Mouse (Mus musculus): Measurements from ENCODE around the gene Capn10.
"Not testable (repeated sequence)": the region's sequence is repeated elsewhere in the genome, so short reads cannot be mapped to it uniquely, and the experiment has no call there.

The Capn10 gene

DNA sequence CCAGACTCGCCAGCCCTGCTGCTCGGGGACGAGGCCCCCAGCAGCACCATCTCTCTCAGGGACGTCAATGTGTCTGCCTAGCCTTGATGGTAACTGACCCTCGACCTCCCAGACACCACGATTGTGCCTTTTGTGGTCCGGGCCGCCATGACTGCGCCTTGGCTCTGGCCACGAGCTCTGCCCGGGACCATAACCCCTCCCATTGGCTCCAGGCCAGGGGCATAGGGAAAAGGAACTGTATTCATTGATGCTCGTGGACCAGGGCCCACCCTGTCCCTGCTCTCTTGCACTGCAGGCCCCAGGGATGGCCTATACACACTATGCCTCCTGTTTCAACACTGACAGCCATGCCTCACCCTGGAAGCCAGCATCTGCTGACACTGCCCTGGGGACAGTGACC is 14.4 kb upstream of the Capn10 start:
- no peak for DNase-seq (ENCODE audit: low read depth)

- DNase-seq (ENCODE audit: low read depth) = no peak
Measured at GRCm38 (mm10) chr1:92920474-92921200, 13.5 kb upstream of the Capn10 start.

DNA sequence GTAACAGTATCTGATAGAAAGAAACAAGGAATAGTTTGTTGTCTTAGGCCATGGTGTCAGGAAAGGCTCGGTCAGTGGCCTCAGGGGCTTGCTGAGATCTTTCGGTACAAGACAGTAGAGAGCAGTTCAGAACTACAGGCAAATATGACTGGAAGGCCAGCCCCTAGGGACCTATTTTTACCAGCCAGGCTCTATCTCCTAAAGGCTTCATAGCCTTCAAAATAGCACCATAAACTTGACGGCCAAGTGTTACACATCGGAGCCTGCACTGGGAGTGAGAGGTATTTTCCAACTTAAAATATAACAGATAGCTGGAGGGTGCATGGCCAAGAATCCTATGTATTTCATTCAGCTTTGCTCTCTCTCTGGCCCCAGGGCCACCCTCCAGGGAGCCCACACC is 12.7 kb upstream of the Capn10 start:
- DNase-seq (ENCODE audit: low read depth) = no peak

DNA sequence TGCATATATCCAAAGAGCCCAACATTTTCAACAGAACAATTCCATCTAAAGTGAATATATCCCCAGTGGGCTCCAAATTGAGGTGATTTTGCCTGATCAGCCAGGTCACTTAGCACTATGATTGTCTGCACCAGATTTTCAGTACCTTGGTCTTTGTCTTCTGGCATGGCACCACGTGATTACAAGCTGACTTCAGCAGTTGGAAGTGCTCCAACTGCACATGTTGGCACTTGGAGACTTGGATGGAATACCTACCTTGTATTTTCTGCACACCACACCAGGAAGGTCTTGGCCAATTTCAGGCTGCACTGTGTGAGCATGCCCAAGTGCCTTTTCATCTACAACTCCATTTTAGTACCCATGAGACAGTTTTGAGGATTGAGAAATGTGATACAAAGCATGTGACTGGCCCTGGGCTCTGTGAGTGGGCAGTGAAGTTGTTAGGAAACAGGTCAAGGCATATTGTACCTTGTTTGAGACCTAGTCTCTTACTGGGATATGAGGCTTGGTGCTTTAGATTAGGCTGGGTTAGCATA is 3.9 kb upstream of the Capn10 start:
- peak; percentile 40 for DNase-seq (ENCODE audit: low read depth)

GRCm38 (mm10) chr1:92933611-92934010 is 565 bp upstream of the Capn10 start:
- no peak for DNase-seq (ENCODE audit: low read depth)

GRCm38 (mm10) chr1:92935054-92935962 is 1.1 kb downstream of the Capn10 start:
- DNase-seq (ENCODE audit: low read depth) = peak; percentile 64

DNA sequence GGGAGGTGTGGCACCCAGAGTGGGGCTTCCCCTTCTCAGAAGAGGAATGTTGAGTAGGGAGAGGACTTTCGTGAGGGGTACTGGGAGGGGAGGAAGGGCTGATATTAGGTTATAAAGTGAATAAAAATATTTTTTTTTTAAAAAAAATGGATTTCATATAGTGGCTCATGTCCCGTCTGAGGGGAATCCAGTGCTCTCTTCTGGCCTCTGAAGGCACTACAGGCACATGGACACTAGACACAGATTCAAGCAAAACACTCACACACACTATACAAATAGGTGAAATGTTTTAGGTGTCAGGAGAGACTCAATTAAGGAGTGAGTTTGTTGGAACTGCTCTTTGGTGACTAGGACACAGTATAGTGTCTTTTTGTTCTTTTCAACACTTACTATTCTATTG is 1.8 kb downstream of the Capn10 start:
- DNase-seq (ENCODE audit: low read depth) = peak; percentile 55

GRCm38 (mm10) chr1:92936467-92936866 is 2.3 kb downstream of the Capn10 start:
- DNase-seq (ENCODE audit: low read depth) = no peak

DNA sequence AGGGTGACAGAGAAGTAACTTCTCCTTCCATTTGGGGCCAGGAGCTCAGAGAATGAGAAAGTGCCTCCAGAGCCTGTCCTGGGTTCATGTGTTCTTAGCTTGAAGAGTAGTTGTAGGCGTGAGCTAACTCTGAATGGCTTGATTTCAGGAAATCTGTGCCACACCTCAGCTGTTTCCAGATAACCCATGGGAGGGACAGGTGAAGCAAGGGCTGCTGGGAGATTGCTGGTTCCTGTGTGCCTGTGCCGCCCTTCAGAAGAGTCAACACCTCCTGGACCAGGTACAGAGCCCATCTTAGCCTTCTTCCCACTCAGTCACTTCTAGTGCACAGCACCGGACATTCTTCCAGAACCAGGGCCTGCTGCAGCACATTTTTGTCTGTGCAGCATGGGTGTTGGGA is 3.6 kb downstream of the Capn10 start:
- no peak for DNase-seq (ENCODE audit: low read depth)

GRCm38 (mm10) chr1:92939746-92940145 is 5.6 kb downstream of the Capn10 start:
- no peak for DNase-seq (ENCODE audit: low read depth)

- DNase-seq (ENCODE audit: low read depth) = no peak
Measured at GRCm38 (mm10) chr1:92943219-92943989, 9.2 kb downstream of the Capn10 start.

GRCm38 (mm10) chr1:92947966-92948365 is 13.8 kb downstream of the Capn10 start:
- DNase-seq (ENCODE audit: low read depth) = no peak

DNA sequence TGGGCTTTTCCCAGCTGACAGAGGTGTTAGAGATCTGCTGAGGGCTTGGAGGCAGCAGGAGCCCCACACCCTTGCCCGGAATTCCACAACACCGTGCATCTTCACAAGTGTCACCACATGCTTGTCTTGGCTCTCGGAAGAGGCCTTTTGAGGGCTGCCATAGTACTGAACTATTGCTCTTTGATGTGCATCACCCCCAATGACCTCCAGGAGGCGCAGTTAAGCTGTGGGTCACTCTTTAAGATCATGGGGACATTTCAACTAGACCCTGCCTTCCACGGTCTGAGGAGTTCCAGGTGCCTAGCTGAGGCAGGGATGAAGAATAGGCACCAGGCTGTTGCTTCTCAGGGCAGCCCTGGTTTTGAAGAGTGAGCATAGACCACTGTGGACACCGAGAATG is 15.2 kb downstream of the Capn10 start:
- peak; percentile 41 for DNase-seq (ENCODE audit: low read depth)

DNA sequence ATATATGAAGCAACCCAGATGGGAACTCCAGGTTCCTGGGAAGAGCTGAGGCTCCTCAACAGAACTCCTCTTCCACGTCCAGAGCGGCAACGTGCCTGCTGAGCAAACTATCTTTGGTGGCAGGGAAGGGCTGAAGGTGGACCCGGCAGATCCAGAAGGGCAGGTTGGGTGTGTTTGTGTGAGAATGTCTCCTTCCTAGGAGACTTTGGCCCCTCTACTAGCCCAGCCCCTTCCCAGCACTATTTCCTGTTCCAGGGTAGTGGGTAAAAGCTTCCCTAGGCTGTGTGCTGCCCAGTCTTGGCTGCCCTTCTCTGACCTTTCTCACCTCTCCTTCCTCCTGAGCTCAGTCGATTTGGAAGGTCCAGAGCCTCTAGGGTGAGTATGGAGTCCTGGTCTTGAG is 16.4 kb downstream of the Capn10 start, which contains the start of gene Gpr35:
Gpr35 (plus strand) TSS at position 259 of the 400 bp plus-strand sequence.
- DNase-seq (ENCODE audit: low read depth) = no peak

DNA sequence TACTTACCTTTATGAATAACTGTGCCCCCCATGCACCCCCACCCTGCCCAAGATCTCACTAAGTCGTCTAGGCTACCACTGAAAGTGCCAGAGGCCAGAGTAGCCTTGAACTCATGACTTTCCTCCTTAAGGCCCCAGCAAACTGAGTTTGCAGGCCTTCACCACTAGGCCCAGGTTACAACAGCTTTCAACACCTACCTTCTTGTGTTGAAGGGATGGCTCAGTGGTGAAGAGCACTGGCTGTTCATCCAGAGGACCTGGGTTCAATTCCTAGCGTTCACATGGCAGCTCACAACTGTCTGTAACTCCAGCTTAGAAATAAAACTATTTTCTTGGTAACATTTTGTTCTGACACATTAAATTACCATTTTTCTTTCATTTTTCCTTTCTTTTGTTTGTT is 19.5 kb downstream of the Capn10 start:
- no peak for DNase-seq (ENCODE audit: low read depth)

DNA sequence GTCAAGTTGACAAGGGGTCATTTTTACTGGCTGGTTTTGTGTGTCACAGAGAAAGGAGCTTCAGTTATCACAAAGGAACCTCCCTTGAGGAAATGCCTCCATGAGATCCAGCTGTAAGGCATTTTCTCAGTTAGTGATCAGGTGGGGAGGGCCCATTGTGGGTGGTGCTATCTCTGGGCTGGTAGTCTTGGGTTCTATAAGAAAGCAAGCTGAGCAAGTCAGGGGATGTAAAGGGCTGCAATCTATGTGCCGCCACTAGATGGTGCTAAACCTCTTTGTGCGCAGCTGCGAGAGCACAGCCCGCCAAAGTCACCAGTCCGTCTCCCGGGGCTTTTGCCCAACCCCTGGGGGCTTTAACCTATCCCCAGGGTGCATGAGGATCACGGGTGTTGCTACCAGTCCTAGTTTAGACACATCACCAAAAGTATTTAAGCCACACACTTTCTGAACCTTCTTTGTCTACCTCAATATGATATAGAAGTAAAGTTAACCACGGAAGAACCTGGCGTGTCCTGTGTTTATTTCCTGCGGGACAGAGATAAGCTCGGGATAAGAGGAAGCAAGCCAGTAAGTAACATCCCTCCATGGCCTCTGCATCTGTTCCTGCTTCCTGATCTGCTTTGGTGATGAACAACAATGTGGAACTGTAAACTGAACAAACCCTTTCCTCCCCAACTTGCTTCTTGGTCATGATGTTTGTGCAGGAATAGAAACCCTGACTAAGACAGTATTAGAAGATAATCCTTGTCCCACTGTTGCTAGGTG is 22.6 kb downstream of the Capn10 start:
- not testable (repeated sequence) for DNase-seq (ENCODE audit: low read depth)

GRCm38 (mm10) chr1:92958999-92959398 is 24.8 kb downstream of the Capn10 start:
- peak; percentile 30 for DNase-seq (ENCODE audit: low read depth)

GRCm38 (mm10) chr1:92970791-92971190 is 36.6 kb downstream of the Capn10 start:
- DNase-seq (ENCODE audit: low read depth) = not testable (repeated sequence)

DNA sequence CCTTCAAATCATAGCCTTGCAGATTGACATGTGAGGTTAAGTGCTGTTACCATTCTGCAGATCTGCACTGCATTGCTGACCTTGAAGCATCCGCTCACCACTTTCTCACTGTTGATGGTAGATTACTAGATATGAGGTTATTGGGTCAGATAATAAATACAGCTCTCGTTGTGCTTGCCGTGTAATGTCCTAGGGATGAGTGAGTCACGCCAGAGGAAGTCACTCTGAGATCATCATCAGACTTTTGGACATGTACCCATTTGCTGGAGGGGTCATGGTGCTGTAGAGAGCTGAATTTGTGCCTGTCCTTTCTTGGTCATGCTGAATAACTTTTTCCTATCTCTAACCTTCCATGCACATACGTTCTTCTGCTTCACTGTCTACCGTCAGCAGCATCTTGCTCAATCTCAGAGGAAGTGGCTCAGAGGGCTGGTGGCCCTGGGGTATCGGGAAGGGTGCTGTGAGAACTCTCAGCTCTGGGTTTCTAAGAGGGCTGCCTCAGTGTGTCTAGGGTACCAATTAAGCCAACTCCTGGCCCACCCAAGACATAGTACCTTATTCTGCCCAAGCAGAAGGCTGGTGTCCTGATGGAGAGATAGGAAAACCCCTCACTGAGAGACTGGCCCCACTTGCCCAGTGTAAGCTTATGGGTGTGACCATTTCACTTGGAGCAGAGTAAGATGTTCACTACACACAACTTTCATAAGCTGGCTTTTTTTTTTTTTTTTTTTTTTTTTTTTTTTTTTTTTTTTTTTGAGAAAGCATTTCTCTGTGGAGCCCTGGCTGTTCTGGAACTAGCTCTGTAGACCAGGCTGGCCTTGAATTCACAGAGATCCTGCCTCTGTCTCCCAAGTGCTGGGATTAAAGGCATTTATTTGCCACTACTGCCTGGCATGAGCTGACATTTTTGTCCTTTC is 38.0 kb downstream of the Capn10 start:
- peak; percentile 28 for DNase-seq (ENCODE audit: low read depth)

- DNase-seq (ENCODE audit: low read depth) = peak; percentile 59
Measured at GRCm38 (mm10) chr1:92972854-92973253, 38.7 kb downstream of the Capn10 start.

Data from NIH3T3 (cell line).